Mouse (Mus musculus) ZHBTc4 (cell line): ENCODE measurements around the gene Prpf4b.
A peak's percentile ranks its signal among the peaks of the same experiment; 100 is the strongest.
"Not testable (repeated sequence)": the region's sequence is repeated elsewhere in the genome, so short reads cannot be mapped to it uniquely, and the experiment has no call there.

Source experiments
- DNase-seq: peaks from one replicate; pipeline ENCODE4 v3.0.0-alpha.2; 2011; ENCODE audit warnings: low read depth, low spot score

Prpf4b gene

GRCm38 (mm10) chr13:34875166-34875710, at the start of gene Prpf4b:
Prpf4b (plus strand) TSS chr13:34875302.
- DNase-seq, result peak; percentile 95

- DNase-seq, result peak; percentile 61
Measured at GRCm38 (mm10) chr13:34826760-34827690, 48.1 kb upstream of the Prpf4b start.

- peak; percentile 7 for DNase-seq
Measured at GRCm38 (mm10) chr13:34827988-34828882, 46.9 kb upstream of the Prpf4b start.

GRCm38 (mm10) chr13:34842851-34843250, 32.3 kb upstream of the Prpf4b start:
- no peak for DNase-seq

GRCm38 (mm10) chr13:34850759-34851158, 24.3 kb upstream of the Prpf4b start:
- no peak for DNase-seq

- DNase-seq, result peak; percentile 59
Measured at GRCm38 (mm10) chr13:34851191-34851784, 23.8 kb upstream of the Prpf4b start.

- DNase-seq, result peak; percentile 46
Measured at GRCm38 (mm10) chr13:34857526-34857925, 17.6 kb upstream of the Prpf4b start.

- DNase-seq, result peak; percentile 29
Measured at GRCm38 (mm10) chr13:34859406-34859805, 15.7 kb upstream of the Prpf4b start.

- not testable (repeated sequence) for DNase-seq
Measured at GRCm38 (mm10) chr13:34861166-34861565, 13.9 kb upstream of the Prpf4b start.

- DNase-seq, result peak; percentile 80
Measured at GRCm38 (mm10) chr13:34864420-34865169, 10.5 kb upstream of the Prpf4b start.

- DNase-seq, result peak; percentile 98
Measured at GRCm38 (mm10) chr13:34873801-34874681, 1.1 kb upstream of the Prpf4b start.

- DNase-seq, result not testable (repeated sequence)
Measured at GRCm38 (mm10) chr13:34874736-34875135, 366 bp upstream of the Prpf4b start.

GRCm38 (mm10) chr13:34875741-34876445, 791 bp downstream of the Prpf4b start:
- no peak for DNase-seq

GRCm38 (mm10) chr13:34876481-34876880, 1.4 kb downstream of the Prpf4b start:
- no peak for DNase-seq

GRCm38 (mm10) chr13:34892871-34893270, 17.8 kb downstream of the Prpf4b start:
- DNase-seq, result no peak

- DNase-seq, result no peak
Measured at GRCm38 (mm10) chr13:34914614-34915013, 39.5 kb downstream of the Prpf4b start.

GRCm38 (mm10) chr13:34916520-34917167, 41.5 kb downstream of the Prpf4b start:
- DNase-seq, result peak; percentile 41

- DNase-seq, result no peak
Measured at GRCm38 (mm10) chr13:34924210-34924609, 49.1 kb downstream of the Prpf4b start, which contains the start of the genes Fam217a and 4933417A18Rik. Fam217a (minus strand) TSS chr13:34924310. 4933417A18Rik (plus strand) TSS chr13:34924409.
